Mouse (Mus musculus): ENCODE results near the gene Cdk7.

The Cdk7 gene

GRCm38 (mm10) chr13:100725194-100725593 lies 5.5 kb downstream of the Cdk7 start:
- DNase-seq (ENCODE audit: low spot score in 2 of 2) = no peak

GRCm38 (mm10) chr13:100724051-100724754 lies 6.5 kb downstream of the Cdk7 start:
- peak in 1 of 2 experiments; percentile 39 for DNase-seq (ENCODE audit: low spot score in 2 of 2)

GRCm38 (mm10) chr13:100721656-100722055 lies 9.1 kb downstream of the Cdk7 start:
- no peak for DNase-seq (ENCODE audit: low spot score in 2 of 2)

- no peak for DNase-seq (ENCODE audit: low spot score in 2 of 2)
These were observed 15.3 kb downstream of the Cdk7 start for GRCm38 (mm10) chr13:100715467-100715866.

- no peak for DNase-seq (ENCODE audit: low spot score in 2 of 2)
These were observed 24.5 kb downstream of the Cdk7 start for GRCm38 (mm10) chr13:100706206-100706605.

- no peak for DNase-seq (ENCODE audit: low spot score in 2 of 2)
These were observed 27.3 kb downstream of the Cdk7 start for GRCm38 (mm10) chr13:100703468-100703867.

GRCm38 (mm10) chr13:100698866-100699265 lies 31.9 kb downstream of the Cdk7 start:
- DNase-seq (ENCODE audit: low spot score in 2 of 2) = no peak

- no peak for DNase-seq (ENCODE audit: low spot score in 2 of 2)
These were observed 33.2 kb downstream of the Cdk7 start for GRCm38 (mm10) chr13:100697541-100697940.

GRCm38 (mm10) chr13:100687513-100687912 lies 43.2 kb downstream of the Cdk7 start:
- DNase-seq (ENCODE audit: low spot score in 2 of 2) = no peak

- DNase-seq (ENCODE audit: low spot score in 2 of 2) = no peak
These were observed 46.4 kb downstream of the Cdk7 start for GRCm38 (mm10) chr13:100684355-100684754.

GRCm38 (mm10) chr13:100682837-100683236 lies 47.9 kb downstream of the Cdk7 start:
- no peak for DNase-seq (ENCODE audit: low spot score in 2 of 2)

- DNase-seq (ENCODE audit: low spot score in 2 of 2) = no peak
These were observed 49.1 kb downstream of the Cdk7 start for GRCm38 (mm10) chr13:100681615-100682014.

GRCm38 (mm10) chr13:100675936-100676635 lies 54.7 kb downstream of the Cdk7 start:
- DNase-seq (ENCODE audit: low spot score in 2 of 2) = no peak

- DNase-seq (ENCODE audit: low spot score in 2 of 2) = no peak
These were observed 60.5 kb downstream of the Cdk7 start for GRCm38 (mm10) chr13:100670181-100670741.

- peak; percentile 26 to 63 for DNase-seq (ENCODE audit: low spot score in 2 of 2)
These were observed 61.3 kb downstream of the Cdk7 start, which contains the start of gene Ccdc125 for GRCm38 (mm10) chr13:100669291-100670022. Gene Ccdc125, plus strand, starts transcription at chr13:100669717.

GRCm38 (mm10) chr13:100659864-100660456 lies 70.8 kb downstream of the Cdk7 start:
- peak in 1 of 2 experiments; percentile 62 for DNase-seq (ENCODE audit: low spot score in 2 of 2)

- DNase-seq (ENCODE audit: low spot score in 2 of 2) = no peak
These were observed 72.6 kb downstream of the Cdk7 start for GRCm38 (mm10) chr13:100658091-100658490.

Measured in urinary bladder, postnatal 4 days (tissue).